Mouse (Mus musculus) midbrain, embryonic 15.5 days (tissue): ENCODE results near the gene Immp2l. TPM values are rescaled to one million over a fixed set of nuclear protein-coding genes. Genes with fewer than 3 reads are reported as not detected.

ENCODE experiments used
- ATAC-seq: fragments of 200-750 bp; cut with Nextera tagmentation; replicated peaks from 2 replicates; pipeline ENCODE4 v1.8.0; 2017; ENCODE audit warnings: moderate TSS enrichment
- H3K27ac ChIP-seq: fragments of 300-500 bp; sonication (generic); 2 replicates; pipeline ENCODE4 v1.5.1; 2015; ENCODE audit warnings: mild to moderate bottlenecking, inconsistent platforms
- H3K27me3 ChIP-seq: fragments of 300-500 bp; sonication (generic); replicated peaks from 2 replicates; pipeline ENCODE4 v1.6.1; 2015; ENCODE audit warnings: inconsistent platforms
- H3K36me3 ChIP-seq: fragments of 300-500 bp; sonication (generic); replicated peaks from 2 replicates; pipeline ENCODE4 v1.6.1; 2015; ENCODE audit warnings: inconsistent platforms
- H3K4me1 ChIP-seq: fragments of 300-500 bp; sonication (generic); 2 replicates; pipeline ENCODE4 v1.6.1; 2015; ENCODE audit warnings: inconsistent platforms
- H3K4me2 ChIP-seq: fragments of 300-500 bp; sonication (generic); 2 replicates; pipeline ENCODE4 v1.6.1; 2015; ENCODE audit warnings: inconsistent platforms, mild to moderate bottlenecking, moderate library complexity
- H3K4me3 ChIP-seq: fragments of 300-500 bp; sonication (generic); 2 replicates; pipeline ENCODE4 v1.5.1; 2015; ENCODE audit warnings: mild to moderate bottlenecking, inconsistent platforms
- H3K9ac ChIP-seq: fragments of 300-500 bp; sonication (generic); 2 replicates; pipeline ENCODE4 v1.6.1; 2015; ENCODE audit warnings: mild to moderate bottlenecking, inconsistent platforms
- H3K9me3 ChIP-seq: fragments of 300-500 bp; sonication (generic); 2 replicates; pipeline ENCODE4 v1.6.1; 2016; ENCODE audit warnings: inconsistent platforms
- WGBS: fragments of 180-500 bp; shearing (Covaris S2); methylation state at CpG from one replicate; pipeline ENCODE4 v1.1.7; 2015; ENCODE audit warnings: mixed read lengths; 5-methylcytosine and 5-hydroxymethylcytosine counted together
- polyA plus RNA-seq: library from polyadenylated mRNA; unstranded; fragments of >200 nt; fragmentation: Nextera tagmentation; extraction: Ambion mirVana; gene quantifications from 2 replicates; pipeline ENCODE4 v1.2.1, GENCODE M21; 2015

Immp2l gene
- polyA plus RNA-seq, 1 experiment from 2014 or later = 6.2 TPM

- H3K9ac ChIP-seq = no peak overlapping the region
- H3K27me3 ChIP-seq = no peaks in the 10 kb centered on the region
- no peaks in the 10 kb centered on the region for H3K9me3 ChIP-seq
- H3K4me3 ChIP-seq = no peak overlapping the region
- 0 out of 2 replicates have a peak, but pooled peaks cover 7% of the 10 kb centered on the region for H3K4me1 ChIP-seq
- WGBS = 49% methylated on average over 1 of the region's 1 CpGs
- no peak for ATAC-seq
- H3K36me3 ChIP-seq = no peaks in the 10 kb centered on the region
- no peak overlapping the region for H3K27ac ChIP-seq
- H3K4me2 ChIP-seq = no peak overlapping the region
These were observed 199.8 kb downstream of the Immp2l start for GRCm38 (mm10) chr12:41223686-41224085.

DNA sequence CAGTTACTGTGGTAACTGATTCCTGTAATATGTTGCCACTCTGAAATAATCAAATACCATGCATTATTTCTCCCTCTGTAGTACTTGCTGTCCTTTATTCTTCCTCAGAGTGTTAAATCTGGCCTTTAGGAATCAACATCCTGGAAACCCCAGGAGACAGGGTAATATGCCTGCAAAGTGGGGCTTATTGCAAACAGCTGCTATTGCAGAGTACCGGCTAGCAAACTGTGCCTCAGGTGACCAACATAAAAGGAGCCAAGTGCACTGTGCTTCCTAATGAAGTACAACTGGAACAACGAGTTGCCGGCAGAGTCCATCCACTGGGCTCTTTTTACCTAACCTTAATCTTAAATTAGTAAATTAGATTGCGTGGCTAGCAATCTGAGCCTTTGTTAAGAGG lies 200.6 kb downstream of the Immp2l start:
- Histone ChIP-seq H3K9ac (no peak overlapping the region), H3K36me3 (no peaks in the 10 kb centered on the region), H3K27me3 (no peaks in the 10 kb centered on the region), H3K4me1 (0 out of 2 replicates have a peak, but pooled peaks cover 7% of the 10 kb centered on the region), H3K4me2 (no peak overlapping the region), H3K9me3 (no peaks in the 10 kb centered on the region), H3K27ac (no peak overlapping the region), H3K4me3 (no peak overlapping the region)
- ATAC-seq = no peak
- 32% methylated on average over 4 of the region's 4 CpGs for WGBS

DNA sequence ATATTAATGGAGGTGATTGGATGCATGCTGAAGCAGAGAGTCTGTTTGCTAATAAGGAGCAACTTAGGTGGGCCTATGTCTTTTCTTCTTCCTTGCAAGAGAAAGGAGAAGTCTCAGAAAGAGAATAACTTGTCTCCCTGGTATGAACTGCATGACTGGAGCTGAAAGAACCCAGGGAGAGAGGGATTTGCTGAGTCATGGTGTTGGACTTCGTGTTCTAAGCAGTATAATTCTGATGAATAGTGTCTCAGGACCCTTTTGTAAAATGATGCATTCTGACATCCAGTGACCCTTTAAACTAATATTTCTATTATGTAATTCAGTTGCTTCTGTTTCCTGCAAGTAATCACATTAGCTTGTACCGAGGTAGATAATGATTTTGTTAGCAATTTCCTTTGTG lies 208.1 kb downstream of the Immp2l start:
- WGBS = 48% methylated on average over 2 of the region's 2 CpGs
- Histone ChIP-seq H3K27ac (no peak overlapping the region), H3K9me3 (no peaks in the 10 kb centered on the region), H3K36me3 (no peaks in the 10 kb centered on the region), H3K4me1 (no peaks in the 10 kb centered on the region), H3K27me3 (no peaks in the 10 kb centered on the region), H3K4me3 (no peak overlapping the region), H3K9ac (no peak overlapping the region), H3K4me2 (no peak overlapping the region)
- ATAC-seq = no peak

- 78% methylated on average over 3 of the region's 3 CpGs for WGBS
- Histone ChIP-seq H3K36me3 (no peaks in the 10 kb centered on the region), H3K27ac (no peak overlapping the region), H3K9ac (no peak overlapping the region), H3K9me3 (no peaks in the 10 kb centered on the region), H3K27me3 (no peaks in the 10 kb centered on the region), H3K4me2 (no peak overlapping the region), H3K4me1 (no peaks in the 10 kb centered on the region), H3K4me3 (no peak overlapping the region)
- no peak for ATAC-seq
These were observed 214.0 kb downstream of the Immp2l start for GRCm38 (mm10) chr12:41237880-41238279.

- Histone ChIP-seq H3K36me3 (no peaks in the 10 kb centered on the region), H3K27ac (no peak overlapping the region), H3K27me3 (no peaks in the 10 kb centered on the region), H3K4me1 (no peaks in the 10 kb centered on the region), H3K9me3 (no peaks in the 10 kb centered on the region), H3K4me2 (no peak overlapping the region), H3K4me3 (no peak overlapping the region), H3K9ac (no peak overlapping the region)
- no peak for ATAC-seq
- WGBS = 77% methylated on average over 2 of the region's 2 CpGs
These were observed 217.3 kb downstream of the Immp2l start for GRCm38 (mm10) chr12:41241221-41241620.

- no peak overlapping the region for H3K9ac ChIP-seq
- WGBS = 100% methylated on average over 1 of the region's 1 CpGs
These were observed 224.4 kb downstream of the Immp2l start for GRCm38 (mm10) chr12:41248254-41248653.

DNA sequence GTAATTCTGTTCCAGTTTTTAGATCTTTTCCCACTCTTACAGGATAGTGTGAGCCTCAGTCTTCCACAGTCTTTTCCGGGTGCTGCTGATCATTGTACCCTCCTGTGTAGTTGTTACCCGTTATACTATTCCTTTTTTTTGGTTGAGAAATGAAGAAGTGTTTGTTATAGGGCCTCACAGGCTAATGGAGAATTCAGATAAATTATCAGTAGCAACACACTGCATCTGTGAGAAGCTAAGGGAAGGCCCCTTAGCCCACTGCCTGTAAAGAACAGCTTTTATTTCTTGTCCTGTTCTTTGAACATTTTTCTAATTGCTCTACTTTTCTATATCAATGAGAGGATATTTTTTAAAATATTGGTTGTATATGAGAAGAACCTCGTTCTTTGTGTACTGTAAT lies 226.2 kb downstream of the Immp2l start:
- no peaks in the 10 kb centered on the region for H3K27me3 ChIP-seq
- WGBS = 85% methylated on average over 3 of the region's 3 CpGs
- H3K27ac ChIP-seq = no peak overlapping the region
- no peak overlapping the region for H3K4me3 ChIP-seq
- H3K36me3 ChIP-seq = no peaks in the 10 kb centered on the region
- ATAC-seq = no peak
- no peaks in the 10 kb centered on the region for H3K9me3 ChIP-seq
- H3K9ac ChIP-seq = no peak overlapping the region
- no peak overlapping the region for H3K4me2 ChIP-seq
- H3K4me1 ChIP-seq = no peaks in the 10 kb centered on the region

More at GRCm38 (mm10) chr12:41248254-41248653, 224.4 kb downstream of the Immp2l start:
- no peak for ATAC-seq
- Histone ChIP-seq H3K27ac (no peak overlapping the region), H3K27me3 (no peaks in the 10 kb centered on the region), H3K4me3 (no peak overlapping the region), H3K4me2 (no peak overlapping the region), H3K4me1 (no peaks in the 10 kb centered on the region), H3K36me3 (no peaks in the 10 kb centered on the region), H3K9me3 (no peaks in the 10 kb centered on the region)

DNA sequence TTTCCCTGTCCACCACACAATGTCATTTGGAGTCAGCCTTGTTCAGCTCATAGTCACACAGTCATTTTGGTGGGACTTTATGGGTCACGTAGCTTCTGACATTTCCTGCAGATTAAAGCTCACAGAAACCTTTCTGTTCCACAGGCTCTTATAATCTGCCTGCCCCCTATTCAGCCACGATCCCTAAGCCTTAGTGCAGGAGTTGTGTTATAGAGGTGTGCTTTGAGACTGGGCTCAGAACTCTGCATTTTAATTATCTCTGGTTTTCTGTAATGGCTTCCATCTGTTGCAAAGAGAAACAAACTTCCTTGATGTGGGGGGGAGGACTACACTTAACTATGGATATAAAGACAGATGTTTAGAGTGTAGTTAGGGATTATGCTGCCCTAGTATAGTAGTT lies 234.0 kb downstream of the Immp2l start:
- no peak overlapping the region for H3K27ac ChIP-seq
- no peaks in the 10 kb centered on the region for H3K4me1 ChIP-seq
- H3K9ac ChIP-seq = no peak overlapping the region
- no peaks in the 10 kb centered on the region for H3K9me3 ChIP-seq
- H3K36me3 ChIP-seq = no peaks in the 10 kb centered on the region
- H3K4me2 ChIP-seq = no peak overlapping the region
- H3K4me3 ChIP-seq = no peak overlapping the region
- no peak for ATAC-seq
- no peaks in the 10 kb centered on the region for H3K27me3 ChIP-seq
- WGBS = 41% methylated on average over 2 of the region's 2 CpGs

- H3K9ac ChIP-seq = no peak overlapping the region
- H3K27ac ChIP-seq = no peak overlapping the region
- H3K9me3 ChIP-seq = no peaks in the 10 kb centered on the region
- H3K4me2 ChIP-seq = no peak overlapping the region
- no peak overlapping the region for H3K4me3 ChIP-seq
- no peaks in the 10 kb centered on the region for H3K27me3 ChIP-seq
- no peak for ATAC-seq
- WGBS = 66% methylated on average over 2 of the region's 2 CpGs
- no peaks in the 10 kb centered on the region for H3K4me1 ChIP-seq
- H3K36me3 ChIP-seq = no peaks in the 10 kb centered on the region
These were observed 235.7 kb downstream of the Immp2l start for GRCm38 (mm10) chr12:41259608-41260007.

GRCm38 (mm10) chr12:41274136-41274535 lies 250.2 kb downstream of the Immp2l start:
- Histone ChIP-seq H3K9me3 (no peaks in the 10 kb centered on the region), H3K4me3 (no peak overlapping the region), H3K36me3 (no peaks in the 10 kb centered on the region), H3K9ac (no peak overlapping the region), H3K27me3 (no peaks in the 10 kb centered on the region), H3K4me1 (no peaks in the 10 kb centered on the region), H3K4me2 (no peak overlapping the region), H3K27ac (no peak overlapping the region)
- ATAC-seq = no peak
- WGBS = 93% methylated on average over 8 of the region's 8 CpGs

GRCm38 (mm10) chr12:41275361-41275760 lies 251.5 kb downstream of the Immp2l start:
- 43% methylated on average over 3 of the region's 3 CpGs for whole genome bisulfite sequencing
- no peaks in the 10 kb centered on the region for H3K4me1 ChIP-seq
- no peaks in the 10 kb centered on the region for H3K9me3 ChIP-seq
- H3K36me3 ChIP-seq = no peaks in the 10 kb centered on the region
- no peak overlapping the region for H3K9ac ChIP-seq
- H3K4me2 ChIP-seq = no peak overlapping the region
- ATAC-seq = no peak
- H3K4me3 ChIP-seq = no peak overlapping the region
- H3K27me3 ChIP-seq = no peaks in the 10 kb centered on the region
- no peak overlapping the region for H3K27ac ChIP-seq

- no peak overlapping the region for H3K4me2 ChIP-seq
- H3K4me1 ChIP-seq = no peaks in the 10 kb centered on the region
- H3K9me3 ChIP-seq = no peaks in the 10 kb centered on the region
- no peaks in the 10 kb centered on the region for H3K27me3 ChIP-seq
- no peak overlapping the region for H3K27ac ChIP-seq
- ATAC-seq = no peak
- no peaks in the 10 kb centered on the region for H3K36me3 ChIP-seq
- 95% methylated on average over 1 of the region's 1 CpGs for whole genome bisulfite sequencing
- no peak overlapping the region for H3K9ac ChIP-seq
- H3K4me3 ChIP-seq = no peak overlapping the region
These were observed 254.0 kb downstream of the Immp2l start for GRCm38 (mm10) chr12:41277896-41278295.

DNA sequence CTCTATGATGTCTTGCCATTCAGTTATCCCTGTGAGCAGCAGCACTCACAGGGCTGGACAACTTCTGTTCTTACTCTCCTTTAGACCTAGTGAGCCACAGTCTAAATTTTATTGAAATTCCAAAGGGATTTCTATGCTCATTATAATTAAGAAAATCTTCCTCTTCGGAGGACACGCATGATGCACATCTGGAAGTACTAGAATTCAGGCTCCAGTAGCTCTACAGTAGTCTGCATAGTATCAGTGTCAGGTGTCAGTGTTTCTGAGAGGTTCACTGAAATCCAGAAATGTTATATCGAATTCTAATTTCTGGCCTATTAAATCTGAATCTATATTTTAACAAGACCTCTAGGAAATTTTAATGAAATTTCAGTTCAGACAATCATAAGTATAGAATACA lies 265.2 kb downstream of the Immp2l start:
- no peak overlapping the region for H3K9ac ChIP-seq
- no peak overlapping the region for H3K4me3 ChIP-seq
- H3K27ac ChIP-seq = no peak overlapping the region
- no peaks in the 10 kb centered on the region for H3K27me3 ChIP-seq
- no peaks in the 10 kb centered on the region for H3K36me3 ChIP-seq
- ATAC-seq = no peak
- 0 out of 2 replicates have a peak, but pooled peaks cover 3% of the 10 kb centered on the region for H3K4me1 ChIP-seq
- H3K9me3 ChIP-seq = no peaks in the 10 kb centered on the region
- WGBS = 84% methylated on average over 3 of the region's 3 CpGs
- no peak overlapping the region for H3K4me2 ChIP-seq
